Mouse (Mus musculus) small intestine, adult 2 months (tissue): Measurements from ENCODE around the gene Akap12. TPM values are rescaled to one million over a fixed set of nuclear protein-coding genes. Genes with fewer than 3 reads are reported as not detected.

ENCODE experiments used
- H3K27ac ChIP-seq: fragments of 200-500 bp; 2 replicates; pipeline ENCODE4 v1.5.1; 2012; ENCODE audit warnings: low read depth, low read length, control low read depth, inconsistent platforms; ENCODE audit not compliant: insufficient read depth
- H3K27me3 ChIP-seq: fragments of 200-500 bp; 2 replicates; pipeline ENCODE4 v1.6.1; 2012; ENCODE audit warnings: mild to moderate bottlenecking, moderate library complexity, low read length, inconsistent platforms; ENCODE audit not compliant: control insufficient read depth, insufficient read depth
- H3K36me3 ChIP-seq: fragments of 200-500 bp; 2 replicates; pipeline ENCODE4 v1.6.1; 2012; ENCODE audit warnings: mild to moderate bottlenecking, low read length, control low read depth, inconsistent platforms; ENCODE audit not compliant: control insufficient read depth, insufficient read depth
- H3K4me1 ChIP-seq: fragments of 200-500 bp; 2 replicates; pipeline ENCODE4 v1.6.1; 2012; ENCODE audit warnings: low read length, inconsistent platforms, mixed read lengths; ENCODE audit not compliant: control insufficient read depth, insufficient read depth, insufficient read length
- H3K4me3 ChIP-seq: fragments of 200-500 bp; 2 replicates; pipeline ENCODE4 v1.5.1; 2012; ENCODE audit warnings: low read depth, mild to moderate bottlenecking, control low read depth, inconsistent platforms, low read length, moderate library complexity
- CTCF ChIP-seq: fragments of 200-500 bp; IDR thresholded peaks from 2 replicates; pipeline ENCODE4 v1.5.1; 2012; ENCODE audit warnings: low read depth, mild to moderate bottlenecking, control low read depth, inconsistent platforms, low read length, moderate library complexity, mixed read lengths; ENCODE audit not compliant: insufficient replicate concordance, insufficient read length; ENCODE audit errors: extremely low read depth
- POLR2A ChIP-seq: fragments of 200-500 bp; IDR thresholded peaks from 2 replicates; pipeline ENCODE4 v1.6.1; 2012; ENCODE audit warnings: low read depth, mild to moderate bottlenecking, control low read depth, inconsistent platforms, low read length, moderate library complexity
- WGBS: fragments of 180-500 bp; shearing (Covaris S2); methylation state at CpG from one replicate; pipeline ENCODE4 v1.1.7; 2018; 5-methylcytosine and 5-hydroxymethylcytosine counted together
- polyA plus RNA-seq: library from polyadenylated mRNA; depleted of rRNA; stranded (reverse); fragments of >200 nt; gene quantifications from 2 replicates; pipeline ENCODE4 v1.2.3, GENCODE M21; 2012

Gene Akap12
- polyA plus RNA-seq, 1 experiment = 2.0 TPM

DNA sequence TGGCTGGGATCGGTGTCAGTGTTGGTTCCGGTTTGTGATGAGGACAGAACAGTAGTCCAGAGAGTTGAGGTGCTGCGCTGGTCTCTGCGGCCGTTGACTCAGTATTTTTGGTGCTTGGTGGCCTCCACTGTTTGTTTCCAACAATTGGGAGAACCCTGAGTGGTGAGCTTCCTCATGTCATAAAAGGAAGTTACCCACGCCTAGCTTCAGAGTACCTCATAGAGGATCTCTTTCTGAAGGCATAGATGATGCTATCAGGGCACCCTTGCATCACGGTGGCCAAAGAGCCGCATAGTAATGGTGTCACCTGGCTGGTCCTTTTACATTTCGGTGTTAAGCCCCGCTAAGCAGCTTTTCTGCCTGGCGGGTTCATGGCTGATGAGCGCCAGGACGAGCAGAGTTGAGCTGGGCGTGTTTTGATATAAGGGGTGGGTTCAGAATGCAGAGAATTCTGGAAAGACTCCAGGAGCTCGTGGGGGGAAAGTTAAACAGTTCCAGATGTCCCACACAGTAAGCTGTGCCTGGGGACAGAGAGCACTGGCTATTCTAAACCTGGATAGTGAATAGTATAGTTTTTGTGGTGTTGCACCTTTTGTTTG lies 72.8 kb downstream of the Akap12 start:
- TF ChIP-seq POLR2A (no peak), CTCF (no peak)
- Histone ChIP-seq H3K27me3 (no peaks in the 10 kb centered on the region), H3K4me3 (no peak overlapping the region), H3K36me3 (no peaks in the 10 kb centered on the region), H3K27ac (no peak overlapping the region), H3K4me1 (no peaks in the 10 kb centered on the region)
- WGBS = 37% methylated on average over 15 of the region's 15 CpGs

DNA sequence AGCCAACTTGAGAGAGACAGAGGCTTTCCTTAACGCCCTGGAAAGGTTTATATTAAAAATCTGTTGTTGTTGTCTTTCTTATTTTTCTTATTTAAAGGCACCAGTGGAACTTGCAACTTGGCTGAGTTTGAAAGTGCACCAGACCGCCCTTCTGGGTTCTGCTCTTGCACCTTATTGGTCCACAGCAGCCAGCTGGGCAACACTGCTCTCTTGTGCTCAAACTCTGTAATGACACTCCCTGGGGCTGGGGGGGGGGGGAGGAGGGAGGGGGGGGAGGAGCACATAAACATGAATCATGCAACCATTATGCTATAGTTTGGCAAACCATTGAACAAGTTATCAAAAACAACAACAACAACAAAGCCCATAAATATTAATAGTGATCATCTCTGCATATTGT lies 75.2 kb downstream of the Akap12 start:
- no peak overlapping the region for H3K27ac ChIP-seq
- no peaks in the 10 kb centered on the region for H3K4me1 ChIP-seq
- 9% methylated on average over 2 of the region's 2 CpGs for WGBS
- H3K4me3 ChIP-seq = no peak overlapping the region
- H3K36me3 ChIP-seq = no peaks in the 10 kb centered on the region
- TF ChIP-seq POLR2A (no peak), CTCF (peak; percentile 57; the same call in 1 of the 2 replicates)
- H3K27me3 ChIP-seq = no peaks in the 10 kb centered on the region

- TF ChIP-seq CTCF = peak; percentile 85
- no peak for TF ChIP-seq POLR2A
- Histone ChIP-seq H3K4me1 (no peaks in the 10 kb centered on the region), H3K27ac (no peak overlapping the region), H3K27me3 (no peaks in the 10 kb centered on the region), H3K4me3 (peak overlapping the region; percentile 21; the same call in 1 of the 2 replicates), H3K36me3 (no peaks in the 10 kb centered on the region)
- 7% methylated on average over 28 of the region's 28 CpGs for WGBS
Observed at GRCm38 (mm10) chr10:4346489-4347135, 80.4 kb downstream of the Akap12 start.

- Histone ChIP-seq H3K36me3 (no peaks in the 10 kb centered on the region), H3K27ac (no peak overlapping the region), H3K4me3 (no peak overlapping the region), H3K27me3 (no peaks in the 10 kb centered on the region), H3K4me1 (no peaks in the 10 kb centered on the region)
- 66% methylated on average over 4 of the region's 4 CpGs for WGBS
- TF ChIP-seq CTCF (no peak), POLR2A (no peak)
Observed at GRCm38 (mm10) chr10:4347136-4347492, 80.9 kb downstream of the Akap12 start.

DNA sequence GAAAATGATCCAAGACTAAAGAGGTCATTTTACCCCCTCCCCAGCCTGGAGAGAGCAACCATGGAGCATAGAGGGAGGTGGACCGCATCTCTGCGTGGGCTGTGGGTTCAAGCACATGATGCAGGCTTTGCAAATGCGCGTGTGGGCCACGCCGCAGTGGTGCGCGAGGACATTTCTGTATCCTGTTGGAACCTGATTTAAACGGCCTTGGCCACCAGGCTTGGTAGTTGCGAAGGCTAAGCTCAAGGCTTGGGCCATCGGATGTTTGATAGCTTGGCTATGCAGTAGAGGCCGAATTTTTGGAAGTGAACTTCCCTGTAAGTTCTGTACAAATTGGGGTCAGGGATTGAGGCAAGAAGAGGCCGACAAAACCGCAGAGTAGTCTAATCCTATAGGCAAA lies 81.4 kb downstream of the Akap12 start:
- no peak overlapping the region for H3K4me3 ChIP-seq
- no peaks in the 10 kb centered on the region for H3K4me1 ChIP-seq
- no peaks in the 10 kb centered on the region for H3K36me3 ChIP-seq
- no peak for TF ChIP-seq POLR2A
- no peak for TF ChIP-seq CTCF
- H3K27ac ChIP-seq = no peak overlapping the region
- H3K27me3 ChIP-seq = no peaks in the 10 kb centered on the region
- WGBS = 93% methylated on average over 14 of the region's 14 CpGs

DNA sequence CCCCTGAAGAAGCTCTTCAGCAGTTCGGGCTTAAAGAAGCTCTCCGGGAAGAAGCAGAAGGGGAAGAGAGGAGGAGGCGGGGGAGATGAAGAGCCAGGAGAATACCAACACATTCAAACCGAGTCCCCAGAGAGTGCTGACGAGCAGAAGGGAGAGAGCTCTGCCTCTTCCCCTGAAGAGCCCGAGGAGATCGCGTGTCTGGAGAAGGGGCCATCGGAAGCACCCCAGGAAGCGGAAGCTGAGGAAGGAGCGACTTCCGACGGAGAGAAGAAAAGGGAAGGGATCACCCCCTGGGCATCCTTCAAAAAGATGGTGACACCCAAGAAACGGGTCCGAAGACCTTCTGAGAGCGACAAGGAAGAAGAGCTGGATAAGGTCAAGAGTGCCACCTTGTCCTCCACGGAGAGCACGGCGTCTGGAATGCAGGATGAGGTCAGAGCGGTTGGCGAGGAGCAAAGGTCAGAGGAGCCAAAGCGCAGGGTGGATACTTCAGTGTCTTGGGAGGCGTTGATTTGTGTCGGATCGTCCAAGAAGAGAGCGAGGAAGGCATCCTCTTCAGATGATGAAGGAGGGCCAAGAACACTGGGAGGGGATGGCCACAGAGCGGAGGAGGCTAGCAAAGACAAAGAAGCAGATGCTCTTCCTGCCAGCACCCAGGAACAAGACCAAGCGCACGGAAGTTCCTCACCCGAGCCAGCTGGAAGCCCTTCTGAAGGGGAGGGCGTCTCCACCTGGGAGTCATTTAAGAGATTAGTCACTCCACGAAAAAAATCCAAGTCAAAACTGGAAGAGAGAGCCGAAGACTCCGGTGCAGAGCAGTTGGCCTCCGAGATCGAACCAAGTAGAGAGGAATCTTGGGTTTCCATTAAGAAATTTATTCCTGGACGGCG lies 88.4 kb downstream of the Akap12 start:
- TF ChIP-seq POLR2A (no peak), CTCF (no peak)
- 84% methylated on average over 38 of the region's 38 CpGs for WGBS
- H3K4me3 ChIP-seq = no peak overlapping the region

DNA sequence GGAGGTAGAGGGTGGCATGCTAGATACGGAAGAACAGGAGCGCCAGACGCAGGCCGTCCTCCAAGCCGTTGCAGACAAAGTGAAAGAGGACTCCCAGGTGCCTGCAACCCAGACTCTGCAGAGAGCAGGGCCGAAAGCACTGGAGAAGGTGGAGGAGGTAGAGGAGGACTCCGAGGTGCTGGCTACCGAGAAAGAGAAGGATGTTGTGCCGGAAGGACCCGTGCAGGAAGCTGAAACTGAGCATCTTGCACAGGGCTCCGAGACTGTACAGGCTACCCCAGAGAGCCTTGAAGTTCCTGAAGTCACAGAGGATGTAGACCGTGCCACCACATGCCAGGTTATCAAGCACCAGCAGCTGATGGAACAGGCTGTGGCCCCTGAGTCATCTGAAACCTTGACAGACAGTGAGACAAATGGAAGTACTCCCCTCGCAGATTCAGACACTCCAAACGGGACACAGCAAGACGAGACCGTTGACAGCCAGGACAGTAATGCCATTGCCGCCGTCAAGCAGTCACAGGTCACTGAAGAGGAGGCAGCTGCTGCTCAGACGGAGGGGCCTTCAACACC lies 89.8 kb downstream of the Akap12 start:
- TF ChIP-seq POLR2A = no peak
- no peak for TF ChIP-seq CTCF
- no peaks in the 10 kb centered on the region for H3K4me1 ChIP-seq
- H3K4me3 ChIP-seq = peak overlapping the region; percentile 29
- no peak overlapping the region for H3K27ac ChIP-seq
- 79% methylated on average over 19 of the region's 19 CpGs for WGBS
- H3K27me3 ChIP-seq = no peaks in the 10 kb centered on the region
- H3K36me3 ChIP-seq = no peaks in the 10 kb centered on the region

More for the DNA sequence above, 88.4 kb downstream of the Akap12 start:
- Histone ChIP-seq H3K4me1 (no peaks in the 10 kb centered on the region), H3K36me3 (no peaks in the 10 kb centered on the region), H3K27me3 (no peaks in the 10 kb centered on the region), H3K27ac (no peak overlapping the region)
